Comparison of ENCODE assay signal across 16 mouse cellular contexts in genomic region chr10:62722701-62723100, GRCm38 (mm10).
"Had no signal": no experiment of that assay in that cellular context is flagged by ENCODE, and none has a peak within 500 bp of the region (broad histone marks: within the 10 kb centered on the region; RNA-seq: fewer than 3 reads in every experiment).

No protein-coding gene starts in this region.

- H3K27ac ChIP-seq: neural tube, embryonic 13.5 days; neural tube, embryonic 15.5 days; stomach, embryonic 15.5 days; stomach, postnatal 0 days had no signal

- H3K27me3 ChIP-seq: stomach, embryonic 15.5 days had no signal

- H3K4me3 ChIP-seq: neural tube, embryonic 13.5 days; neural tube, embryonic 15.5 days; stomach, embryonic 15.5 days had no signal

- DNase-seq: retina, postnatal 1 day; right cerebral cortex, adult 18-20 months; right cerebral cortex, postnatal 14 days; right cerebral cortex, postnatal 25 days; right cerebral cortex, postnatal 4 days; spleen, adult 18-20 months; thymus, adult 18-20 months; thymus, adult 2 months; thymus, postnatal 14 days; thymus, postnatal 25 days; thymus, postnatal 36 days; thymus, postnatal 4 days had no signal
